Mouse (Mus musculus): ENCODE data around the gene Disp2.

GRCm38 (mm10) chr2:118731981-118732380 is 47.5 kb upstream of the Disp2 start:
- no peak for TF ChIP-seq CTCF (conservative IDR thresholded peaks at IDR 0.05; ENCODE audit: low read length)
- no peak for TF ChIP-seq NANOG (IDR thresholded peaks at IDR 0.05; ENCODE audit: borderline replicate concordance, low read length)
